29 mouse cellular contexts compared by ENCODE assay signal in genomic region chr1:131324816-131325463, GRCm38 (mm10). TPM values are rescaled to one million over a fixed set of nuclear protein-coding genes. Genes with fewer than 3 reads are reported as not detected.
DNase-seq lines count a peak whose midpoint lies in the region; ATAC-seq and TF ChIP-seq lines count a peak whose summit lies in the region.
"Had no signal": no experiment of that assay in that cellular context is flagged by ENCODE, and none has a peak within 500 bp of the region (broad histone marks: within the 10 kb centered on the region; RNA-seq: fewer than 3 reads in every experiment).

No protein-coding gene starts in this region.

- ATAC-seq in inflammation-experienced regulatory T-cells, adult 6 months, result peak; percentile 73
- ATAC-seq in lung, postnatal 0 days, result no peak
- ATAC-seq in erythroid progenitor cell, adult 5-6 weeks (replicated peaks; ENCODE audit: low FRiP score, poor library complexity, severe bottlenecking), result no peak
- no peak for ATAC-seq in forebrain, embryonic 12.5 days (ENCODE audit: low FRiP score)
- ATAC-seq: forebrain, embryonic 13.5 days; liver, embryonic 12.5 days; liver, postnatal 0 days; midbrain, embryonic 13.5 days had no signal

- no peak overlapping the region for H3K27ac ChIP-seq in thymus, adult 2 months (ENCODE audit: control insufficient read depth, insufficient read depth, low read length)
- no peak overlapping the region for H3K27ac ChIP-seq in lung, postnatal 0 days (ENCODE audit: low read length)
- no peak overlapping the region for H3K27ac ChIP-seq in forebrain, embryonic 12.5 days
- H3K27ac ChIP-seq: forebrain, embryonic 13.5 days; heart, embryonic 10.5 days; heart, embryonic 15.5 days; hindbrain, embryonic 12.5 days; liver, embryonic 12.5 days; midbrain, embryonic 13.5 days; neural tube, embryonic 15.5 days had no signal

- H3K9ac ChIP-seq in lung, postnatal 0 days (replicated peaks; ENCODE audit: low read depth), result no peak overlapping the region
- no peak overlapping the region for H3K9ac ChIP-seq in forebrain, embryonic 12.5 days
- H3K9ac ChIP-seq: forebrain, embryonic 13.5 days; heart, embryonic 15.5 days; hindbrain, embryonic 12.5 days; liver, embryonic 12.5 days; liver, postnatal 0 days; midbrain, embryonic 13.5 days; neural tube, embryonic 15.5 days had no signal

- no peaks in the 10 kb centered on the region for H3K27me3 ChIP-seq in thymus, adult 2 months (ENCODE audit: control insufficient read depth, insufficient read depth, low read length)
- H3K27me3 ChIP-seq in lung, postnatal 0 days (replicated peaks; ENCODE audit: insufficient read depth, low read length), result no peaks in the 10 kb centered on the region
- no peaks in the 10 kb centered on the region for H3K27me3 ChIP-seq in forebrain, embryonic 12.5 days
- H3K27me3 ChIP-seq: forebrain, embryonic 13.5 days; heart, embryonic 15.5 days; hindbrain, embryonic 12.5 days; liver, embryonic 12.5 days; midbrain, embryonic 13.5 days; neural tube, embryonic 15.5 days had no signal

- no peak overlapping the region for H3K4me2 ChIP-seq in lung, postnatal 0 days (replicated peaks; ENCODE audit: low read depth, low read length)
- no peak overlapping the region for H3K4me2 ChIP-seq in forebrain, embryonic 12.5 days
- H3K4me2 ChIP-seq: forebrain, embryonic 13.5 days; heart, embryonic 15.5 days; hindbrain, embryonic 12.5 days; liver, embryonic 12.5 days; midbrain, embryonic 13.5 days; neural tube, embryonic 15.5 days had no signal

- H3K36me3 ChIP-seq in thymus, adult 2 months (ENCODE audit: control insufficient read depth, insufficient read depth, low read length), result no peaks in the 10 kb centered on the region
- H3K36me3 ChIP-seq in lung, postnatal 0 days (ENCODE audit: insufficient read depth, low read length), result no peaks in the 10 kb centered on the region
- H3K36me3 ChIP-seq in forebrain, embryonic 12.5 days (replicated peaks), result 0 out of 2 replicates have a peak, but pooled peaks cover 15% of the 10 kb centered on the region

- WGBS in thymus, adult 2 months, result 36% methylated on average over 3 of the region's 3 CpGs
- 85% methylated on average over 3 of the region's 3 CpGs for WGBS in lung, postnatal 0 days
- 95% methylated on average over 3 of the region's 3 CpGs for WGBS in forebrain, embryonic 12.5 days

- peaks cover 2% of the 10 kb centered on the region; the same call in 1 of the 2 replicates for H3K4me1 ChIP-seq in thymus, adult 2 months (replicated peaks; ENCODE audit: control insufficient read depth, insufficient read depth, low read length)
- H3K4me1 ChIP-seq in lung, postnatal 0 days (ENCODE audit: insufficient read depth, low read depth, low read length), result no peaks in the 10 kb centered on the region
- H3K4me1 ChIP-seq in forebrain, embryonic 12.5 days, result no peaks in the 10 kb centered on the region
- H3K4me1 ChIP-seq: forebrain, embryonic 13.5 days; heart, embryonic 10.5 days; heart, embryonic 15.5 days; hindbrain, embryonic 12.5 days; liver, embryonic 12.5 days; midbrain, embryonic 13.5 days had no signal

- TF ChIP-seq EP300 in lung, postnatal 0 days (IDR thresholded peaks at IDR 0.05), result no peak

- peak; percentile 29 for DNase-seq in thymus, adult 2 months
- DNase-seq in thymus, adult 18-20 months, result no peak
- DNase-seq in thymus, postnatal 25 days, result peak; percentile 28
- no peak for DNase-seq in lung, postnatal 0 days (ENCODE audit: low spot score)
- DNase-seq: adrenal gland, postnatal 14 days; cerebellum, adult 11 months; cerebellum, adult 9-11 months; gastrocnemius, postnatal 25 days; heart, adult 11 months; heart, postnatal 36 days; kidney, adult 11 months; kidney, postnatal 36 days; layer of hippocampus, postnatal 36 days; left cerebral cortex, postnatal 4 days; liver, postnatal 0 days; lung, postnatal 4 days; retina, postnatal 1 day; right cerebral cortex, postnatal 14 days had no signal

- no peaks in the 10 kb centered on the region for H3K9me3 ChIP-seq in lung, postnatal 0 days (ENCODE audit: low read length)
- H3K9me3 ChIP-seq in forebrain, embryonic 12.5 days, result no peaks in the 10 kb centered on the region
- H3K9me3 ChIP-seq: forebrain, embryonic 13.5 days; heart, embryonic 10.5 days; heart, embryonic 15.5 days; hindbrain, embryonic 12.5 days; liver, embryonic 12.5 days; midbrain, embryonic 13.5 days; neural tube, embryonic 15.5 days had no signal

- no peak for TF ChIP-seq POLR2A in thymus, adult 2 months (IDR thresholded peaks at IDR 0.05; ENCODE audit: control insufficient read depth, extremely low read depth, insufficient read depth, low read length, poor library complexity)

- no peak overlapping the region for H3K4me3 ChIP-seq in thymus, adult 2 months (ENCODE audit: control insufficient read depth, insufficient read depth, low read length)
- no peak overlapping the region for H3K4me3 ChIP-seq in lung, postnatal 0 days (ENCODE audit: low read depth, low read length)
- no peak overlapping the region for H3K4me3 ChIP-seq in forebrain, embryonic 12.5 days (replicated peaks)
- H3K4me3 ChIP-seq: erythroblast, embryonic 14.5 days; forebrain, embryonic 13.5 days; heart, embryonic 10.5 days; heart, embryonic 15.5 days; hindbrain, embryonic 12.5 days; liver, embryonic 12.5 days; midbrain, embryonic 13.5 days; neural tube, embryonic 15.5 days had no signal

- TF ChIP-seq CTCF in thymus, adult 2 months (IDR thresholded peaks at IDR 0.05; ENCODE audit: borderline replicate concordance, control insufficient read depth, extremely low read depth, insufficient read depth, low read length, poor library complexity), result no peak
- TF ChIP-seq CTCF in lung, postnatal 0 days (IDR thresholded peaks at IDR 0.05), result no peak

RNA-seq across cellular contexts. Expression of gene Ikbke, which starts 45.5 kb away (rescaled TPM):
- polyA plus RNA-seq in thymus, adult 2 months (2012; rRNA removed), result 118 and 129 TPM in 2 replicates
- polyA plus RNA-seq in inflammation-experienced regulatory T-cells, adult 6 months (2017; shearing (Covaris generic)), result 100 to 1,000 TPM in 2 of 3 experiments, 10 to 100 TPM in 1; 58.5 to 121 (median 105) TPM
- 2.9 and 4.1 TPM in 2 replicates for polyA plus RNA-seq in lung, postnatal 0 days (2015; fragmentation: Nextera tagmentation; extraction: Ambion mirVana)
- total RNA-seq in erythroid progenitor cell, adult 5-6 weeks (2015; ENCODE audit: low replicate concordance), result 2.5 and 18.4 TPM in 2 replicates
- 4.8 and 6.7 TPM in 2 replicates for total RNA-seq in erythroid progenitor cell, adult 5-6 weeks (2017; ENCODE audit: low replicate concordance)
- polyA plus RNA-seq in forebrain, embryonic 12.5 days (2016; fragmentation: Nextera tagmentation; extraction: Ambion mirVana), result 0.72 and 0.88 TPM in 2 replicates
- polyA plus RNA-seq: erythroblast, embryonic 14.5 days had no signal

Comparison
In these comparisons a context has a peak if more than half of its experiments do, and no peak if none do; other contexts are left out.
1. DNase-seq: peak in thymus, adult 2 months (single experiment) and thymus, postnatal 25 days (single experiment); none in thymus, adult 18-20 months (0 of 2) and lung, postnatal 0 days (single experiment).
2. RNA of gene Ikbke, which starts 45.5 kb away (polyA plus RNA-seq): 118 to 129 TPM in thymus, adult 2 months and 58.5 to 121 TPM in inflammation-experienced regulatory T-cells, adult 6 months; 2.9 to 4.1 TPM in lung, postnatal 0 days and 0.72 to 0.88 TPM in forebrain, embryonic 12.5 days; every median in the first group is over 10 times any median in the second.